Mouse (Mus musculus): ENCODE results near the gene Fbll1.
"Not testable (repeated sequence)": the region's sequence is repeated elsewhere in the genome, so short reads cannot be mapped to it uniquely, and the experiment has no call there.

The Fbll1 gene

GRCm38 (mm10) chr11:35798874-35799273 lies at the start of gene Fbll1:
Gene Fbll1 (minus strand): TSS chr11:35798884.
- DNase-seq (ENCODE audit: low read depth): peak; percentile 19

GRCm38 (mm10) chr11:35844299-35844698 lies 45.6 kb upstream of the Fbll1 start:
- no peak for DNase-seq (ENCODE audit: low read depth)

GRCm38 (mm10) chr11:35842560-35842959 lies 43.9 kb upstream of the Fbll1 start:
- DNase-seq (ENCODE audit: low read depth): not testable (repeated sequence)

- DNase-seq (ENCODE audit: low read depth): no peak
Measured at GRCm38 (mm10) chr11:35841738-35842325, 43.1 kb upstream of the Fbll1 start.

- DNase-seq (ENCODE audit: low read depth): not testable (repeated sequence)
Measured at GRCm38 (mm10) chr11:35840806-35841205, 42.1 kb upstream of the Fbll1 start.

- no peak for DNase-seq (ENCODE audit: low read depth)
Measured at GRCm38 (mm10) chr11:35840282-35840681, 41.6 kb upstream of the Fbll1 start.

GRCm38 (mm10) chr11:35838345-35839338 lies 40.0 kb upstream of the Fbll1 start:
- DNase-seq (ENCODE audit: low read depth): peak; percentile 67

- DNase-seq (ENCODE audit: low read depth): no peak
Measured at GRCm38 (mm10) chr11:35837156-35838126, 38.8 kb upstream of the Fbll1 start.

- peak; percentile 72 for DNase-seq (ENCODE audit: low read depth)
Measured at GRCm38 (mm10) chr11:35834022-35834760, 35.5 kb upstream of the Fbll1 start, which contains the start of gene Rars. Gene Rars (minus strand): TSS chr11:35834506.

- no peak for DNase-seq (ENCODE audit: low read depth)
Measured at GRCm38 (mm10) chr11:35833270-35833669, 34.6 kb upstream of the Fbll1 start.

- DNase-seq (ENCODE audit: low read depth): no peak
Measured at GRCm38 (mm10) chr11:35832139-35832538, 33.5 kb upstream of the Fbll1 start.

- no peak for DNase-seq (ENCODE audit: low read depth)
Measured at GRCm38 (mm10) chr11:35827714-35828113, 29.0 kb upstream of the Fbll1 start.

GRCm38 (mm10) chr11:35816316-35816715 lies 17.6 kb upstream of the Fbll1 start:
- DNase-seq (ENCODE audit: low read depth): no peak

GRCm38 (mm10) chr11:35811458-35811857 lies 12.8 kb upstream of the Fbll1 start:
- no peak for DNase-seq (ENCODE audit: low read depth)

GRCm38 (mm10) chr11:35801332-35801731 lies 2.6 kb upstream of the Fbll1 start:
- no peak for DNase-seq (ENCODE audit: low read depth)

GRCm38 (mm10) chr11:35798495-35798820 lies 226 bp downstream of the Fbll1 start:
- no peak for DNase-seq (ENCODE audit: low read depth)

- DNase-seq (ENCODE audit: low read depth): no peak
Measured at GRCm38 (mm10) chr11:35797751-35798494, 761 bp downstream of the Fbll1 start.

- DNase-seq (ENCODE audit: low read depth): not testable (repeated sequence)
Measured at GRCm38 (mm10) chr11:35792800-35793199, 5.9 kb downstream of the Fbll1 start.

GRCm38 (mm10) chr11:35788443-35788842 lies 10.2 kb downstream of the Fbll1 start:
- no peak for DNase-seq (ENCODE audit: low read depth)

GRCm38 (mm10) chr11:35784537-35784936 lies 14.1 kb downstream of the Fbll1 start:
- no peak for DNase-seq (ENCODE audit: low read depth)

- no peak for DNase-seq (ENCODE audit: low read depth)
Measured at GRCm38 (mm10) chr11:35784002-35784401, 14.7 kb downstream of the Fbll1 start.

Data from fibroblast of lung, adult 2 months (primary cell).